Mouse (Mus musculus): ENCODE measurements around the gene Mpst.

Gene Mpst

DNA sequence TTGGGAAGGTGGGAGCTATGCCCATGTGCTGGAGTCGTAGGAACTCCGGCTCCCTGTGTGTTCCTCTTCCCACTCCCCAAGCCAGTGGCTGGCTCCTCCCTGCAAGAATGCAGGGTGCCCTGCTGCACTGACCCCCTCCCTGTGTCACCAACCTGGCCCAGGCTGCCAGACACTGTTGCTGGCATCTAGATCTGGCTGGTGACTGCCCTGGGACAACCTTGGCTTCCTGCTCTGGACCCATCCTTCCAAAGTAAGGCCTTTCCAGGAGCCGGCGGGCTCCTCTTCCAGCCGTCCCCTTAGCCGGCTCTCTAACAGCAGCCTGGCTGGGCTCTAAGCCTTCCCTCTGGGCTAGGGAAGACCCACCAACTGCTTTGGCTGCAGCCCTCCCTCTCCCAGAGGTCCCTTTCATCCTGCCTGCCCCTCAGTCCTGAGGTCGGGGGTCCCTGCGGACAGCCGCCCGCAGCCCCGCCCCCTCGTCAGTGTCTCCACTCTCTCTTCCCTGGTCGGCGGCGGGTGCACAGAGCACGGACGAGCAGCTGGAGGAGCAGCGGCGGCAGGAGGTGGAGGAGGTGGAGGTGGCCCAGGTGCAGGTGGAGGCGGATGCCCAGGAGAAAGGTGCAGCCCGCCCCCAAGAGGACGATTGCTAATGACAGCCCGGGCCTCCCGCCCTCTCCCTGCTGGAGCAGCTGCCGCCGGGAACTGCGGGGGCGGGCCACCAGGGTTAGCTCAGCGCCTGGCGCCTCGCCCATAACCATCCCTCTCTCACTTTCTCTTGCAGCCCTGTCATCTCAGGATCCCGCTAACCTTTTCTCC is 30.4 kb downstream of the Mpst start:
- DNase-seq (ENCODE audit: low spot score in 2 of 2), result peak in 1 of 2 experiments; percentile 63

DNA sequence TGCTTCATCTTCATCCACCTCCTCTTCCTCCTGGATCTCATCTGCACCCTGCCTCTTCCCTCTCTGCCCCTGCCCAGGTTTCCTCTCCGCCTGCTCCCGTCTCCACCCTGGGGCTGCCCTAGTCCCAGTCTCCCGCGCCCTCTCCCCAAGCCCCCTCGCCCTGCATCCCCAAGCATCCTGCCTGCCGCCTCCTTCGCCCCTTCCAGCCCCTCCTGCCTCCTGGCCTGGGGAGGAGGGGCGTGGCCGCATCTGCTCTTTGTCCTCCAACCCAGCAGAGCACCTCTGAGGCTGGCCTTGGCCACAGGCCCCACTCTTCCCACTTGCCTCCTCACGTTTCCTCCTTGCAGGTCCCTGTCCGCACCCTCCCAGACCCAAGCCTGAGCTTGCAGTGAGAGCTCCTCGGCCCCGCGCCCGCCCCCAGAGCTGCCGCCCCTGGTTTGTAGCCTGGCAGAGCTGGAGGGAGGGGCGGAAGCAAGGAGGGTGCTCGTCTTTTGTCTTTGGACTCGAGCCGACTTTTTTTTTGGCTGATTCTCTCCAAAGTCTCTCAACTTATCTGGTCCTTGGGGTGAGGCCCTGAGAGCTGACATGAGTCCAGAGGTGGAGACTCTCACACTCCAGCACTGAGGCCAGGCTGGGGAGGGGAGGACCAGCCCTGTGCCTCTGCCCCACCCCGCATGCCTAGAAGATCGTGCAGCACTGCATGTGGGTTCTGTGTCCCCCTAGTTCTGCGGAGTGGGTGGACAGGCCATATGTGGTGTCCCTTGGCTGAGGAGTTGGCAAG is 31.2 kb downstream of the Mpst start:
- DNase-seq (ENCODE audit: low spot score in 2 of 2), result no peak

DNA sequence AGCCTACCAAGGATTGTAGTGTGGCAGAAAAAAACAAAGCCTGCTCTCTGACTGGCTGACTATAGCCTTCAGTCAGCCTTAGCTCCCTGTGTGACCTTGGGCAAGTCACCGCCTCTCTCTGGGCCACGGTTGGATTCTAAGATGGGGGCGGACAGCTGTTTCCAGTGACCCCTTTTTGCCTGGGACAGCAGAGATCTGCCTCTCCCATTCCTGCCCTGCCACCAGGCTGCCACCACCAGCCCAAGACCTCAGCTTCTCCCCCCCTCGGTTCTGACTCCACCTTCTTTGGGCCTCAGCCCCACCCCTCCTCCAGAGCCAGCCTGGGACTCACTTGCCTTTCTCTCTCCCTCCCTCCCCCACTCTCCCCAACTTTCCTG is 31.8 kb downstream of the Mpst start:
- DNase-seq (ENCODE audit: low spot score in 2 of 2), result no peak

DNA sequence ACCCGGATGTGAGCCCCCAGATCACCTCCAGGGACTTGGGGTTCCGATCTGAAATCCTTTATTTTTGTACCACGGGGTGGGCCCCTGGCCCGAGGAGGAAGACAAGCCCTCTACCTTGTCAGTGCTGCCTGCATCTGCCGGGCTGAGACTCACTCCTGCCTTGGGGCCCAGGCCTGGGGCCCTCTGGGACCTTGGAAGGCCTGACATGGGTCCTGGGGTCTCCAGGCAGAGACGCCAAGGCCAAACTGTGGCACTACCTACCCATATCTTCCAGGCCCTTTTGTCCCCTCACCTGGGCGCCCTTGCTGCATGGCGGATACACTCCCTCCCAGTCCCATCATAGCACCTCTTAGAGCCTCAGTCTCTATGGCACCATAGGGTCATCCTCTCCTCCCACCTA is 32.3 kb downstream of the Mpst start:
- DNase-seq (ENCODE audit: low spot score in 2 of 2), result no peak

DNA sequence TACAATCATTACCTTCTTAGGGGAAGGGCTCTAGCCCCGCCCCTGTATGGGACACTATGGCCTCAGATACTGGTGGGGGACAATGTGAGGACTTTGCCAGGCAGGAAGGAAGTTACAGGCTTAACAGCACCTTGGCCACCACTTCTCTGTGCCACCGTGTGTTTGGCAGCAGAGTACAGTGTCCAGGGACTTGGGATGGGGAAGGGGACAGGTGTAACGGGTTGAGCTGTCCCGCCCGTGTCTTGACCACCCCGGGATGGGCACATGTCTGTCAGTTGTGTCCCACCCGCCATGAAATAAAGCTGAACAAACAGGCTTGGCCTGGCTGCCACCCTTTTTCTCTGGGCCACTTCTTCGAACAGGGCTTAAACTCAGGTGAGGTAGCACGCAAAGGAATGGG is 32.8 kb downstream of the Mpst start:
- DNase-seq (ENCODE audit: low spot score in 2 of 2), result no peak

DNA sequence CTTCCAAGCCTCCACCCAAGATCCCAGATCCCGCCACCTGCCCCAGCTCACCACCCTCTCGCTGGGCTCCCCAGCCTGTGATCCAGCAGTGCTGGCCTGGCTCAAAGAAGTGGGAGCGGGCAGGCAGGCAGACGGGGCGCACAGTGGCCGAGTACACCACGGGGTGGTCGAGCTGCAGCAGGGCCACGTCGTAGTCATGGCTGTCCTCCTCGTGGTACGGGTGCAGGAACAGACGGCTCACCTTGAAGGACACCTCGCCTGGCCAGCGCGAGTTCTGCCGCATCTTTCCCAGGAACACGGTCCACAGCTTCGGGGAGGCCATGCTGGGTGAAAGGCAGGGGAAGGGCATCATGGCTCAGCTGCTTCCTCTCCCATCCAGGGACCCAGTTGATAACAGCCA is 36.0 kb downstream of the Mpst start:
- DNase-seq (ENCODE audit: low spot score in 2 of 2), result no peak

DNA sequence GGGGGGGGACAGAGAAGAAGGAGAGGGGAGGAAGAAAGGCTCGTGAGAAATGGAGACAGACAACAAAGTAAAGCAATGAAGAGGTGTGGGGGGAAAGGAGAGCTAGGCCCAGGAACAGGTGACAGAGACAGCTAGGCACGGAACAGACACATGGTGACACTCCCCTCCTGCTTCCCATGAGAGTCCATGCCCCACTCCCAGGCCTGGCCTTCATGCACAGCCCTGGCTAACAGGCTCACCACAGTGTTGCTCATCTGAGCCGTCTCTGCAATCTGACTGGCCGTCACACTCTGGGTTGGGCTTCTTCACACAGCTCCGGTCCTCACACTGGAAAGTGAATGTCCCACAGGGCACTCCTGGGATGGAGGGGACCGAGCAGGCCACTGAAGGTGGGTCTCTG is 37.6 kb downstream of the Mpst start:
- no peak for DNase-seq (ENCODE audit: low spot score in 2 of 2)

DNA sequence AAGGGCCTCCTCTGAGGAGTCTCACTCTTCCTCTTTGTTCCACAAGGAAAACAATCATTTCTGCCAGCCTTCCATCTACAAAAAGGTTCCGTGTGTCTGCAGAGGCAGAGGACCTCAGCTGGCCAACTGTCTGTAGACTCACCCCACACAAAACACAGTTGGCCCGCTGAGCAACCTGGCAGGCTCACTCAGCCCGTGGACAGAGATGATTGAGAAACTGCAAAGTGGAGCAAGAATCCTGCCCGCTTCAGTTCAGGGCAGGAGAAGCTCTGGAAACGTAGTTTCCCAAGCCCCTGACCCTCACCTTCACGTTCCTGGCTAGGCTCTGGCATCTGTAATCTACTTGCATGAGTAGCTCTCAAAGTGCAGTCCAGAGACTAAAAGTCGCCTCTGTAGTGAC is 40.9 kb downstream of the Mpst start:
- DNase-seq (ENCODE audit: low spot score in 2 of 2), result no peak

DNA sequence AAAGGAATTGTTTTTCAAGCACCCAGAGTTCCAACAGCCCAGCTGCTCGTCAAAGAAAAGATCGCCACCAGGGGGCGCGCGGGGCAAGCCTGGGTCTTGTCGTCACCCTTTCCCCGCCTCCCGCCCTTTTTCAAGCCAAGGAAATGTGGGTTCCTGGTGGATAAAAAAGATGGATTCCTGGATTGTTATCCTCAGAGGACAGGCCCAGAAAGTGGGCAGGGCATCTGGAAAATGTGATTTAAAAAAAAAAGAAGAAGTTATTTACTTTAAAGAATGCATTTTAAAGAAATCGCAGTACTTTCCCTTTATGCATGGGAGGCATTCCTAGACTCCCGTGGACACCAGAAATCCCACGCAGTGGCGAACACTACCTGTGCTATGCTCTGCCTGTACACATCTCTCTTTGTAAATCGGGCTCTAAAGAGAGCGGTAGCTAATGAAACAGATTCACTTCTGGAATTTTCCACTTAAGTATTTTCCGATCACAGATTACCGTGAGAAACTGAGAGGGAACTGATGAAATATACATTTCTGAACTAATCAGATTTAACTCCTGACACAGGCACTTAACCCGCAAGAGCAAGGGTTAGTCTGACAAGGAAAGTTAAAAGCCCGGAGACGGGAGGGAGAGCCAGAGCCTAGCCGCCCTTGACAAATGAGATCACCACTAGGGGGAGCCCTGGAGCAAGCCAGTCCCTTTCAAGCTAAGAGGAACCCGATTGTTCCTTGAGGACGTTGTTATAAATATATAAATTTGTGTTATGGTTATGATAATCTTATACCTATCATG is 41.7 kb downstream of the Mpst start:
- DNase-seq (ENCODE audit: low spot score in 2 of 2), result peak; percentile 96 to 97

DNA sequence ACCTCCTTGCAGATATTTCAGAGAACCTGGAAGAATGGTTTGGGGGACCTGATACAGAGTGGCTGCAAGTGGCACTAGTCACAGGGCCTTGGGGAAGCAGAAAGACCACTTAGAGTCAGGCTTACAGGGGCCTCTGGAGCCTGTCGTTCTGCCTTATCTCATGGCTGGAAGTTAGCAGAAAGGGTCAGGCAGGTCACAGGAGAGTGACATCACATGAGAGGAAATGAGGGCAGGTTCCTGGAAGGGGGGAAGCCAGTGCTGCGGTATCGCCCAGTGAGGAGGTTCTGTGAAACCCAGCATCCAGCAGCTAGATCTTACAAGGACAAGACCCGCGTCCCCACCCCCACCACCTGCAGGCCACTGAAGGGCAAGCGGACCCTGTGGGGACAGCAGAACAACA is 42.9 kb downstream of the Mpst start:
- DNase-seq (ENCODE audit: low spot score in 2 of 2), result no peak

DNA sequence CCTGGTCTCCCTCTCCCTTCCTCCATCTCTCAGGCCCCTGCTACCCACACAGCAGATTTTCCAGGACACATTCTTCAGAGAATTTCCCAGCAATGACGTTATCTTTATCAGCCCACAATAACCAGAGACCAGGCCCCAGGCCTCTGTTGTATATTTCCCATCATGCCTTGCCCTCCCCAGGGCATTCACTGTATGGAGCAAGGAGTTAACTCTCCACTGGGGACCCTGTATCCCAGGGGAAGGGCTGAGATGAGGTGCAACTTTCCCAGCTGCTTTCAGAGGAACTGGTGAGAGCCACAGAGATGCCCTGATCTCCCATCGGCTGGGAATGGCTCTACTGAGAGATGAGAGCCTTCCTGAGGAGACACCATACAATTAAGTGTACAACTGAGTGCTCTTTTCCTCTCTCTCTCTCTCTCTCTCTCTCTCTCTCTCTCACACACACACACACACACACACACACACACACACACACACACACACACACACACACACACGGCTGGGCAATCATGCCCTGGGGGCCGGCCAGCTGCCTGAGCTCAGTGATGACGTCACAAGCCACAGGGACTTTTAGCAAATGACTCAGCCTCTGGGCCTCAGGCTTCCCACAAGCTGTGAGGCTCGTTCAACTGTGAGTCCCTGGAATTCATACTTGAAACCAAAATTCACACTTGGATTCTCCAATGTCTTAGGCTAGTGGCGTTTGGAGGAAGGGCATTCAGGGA is 43.6 kb downstream of the Mpst start:
- DNase-seq (ENCODE audit: low spot score in 2 of 2), result peak in 1 of 2 experiments; percentile 55

DNA sequence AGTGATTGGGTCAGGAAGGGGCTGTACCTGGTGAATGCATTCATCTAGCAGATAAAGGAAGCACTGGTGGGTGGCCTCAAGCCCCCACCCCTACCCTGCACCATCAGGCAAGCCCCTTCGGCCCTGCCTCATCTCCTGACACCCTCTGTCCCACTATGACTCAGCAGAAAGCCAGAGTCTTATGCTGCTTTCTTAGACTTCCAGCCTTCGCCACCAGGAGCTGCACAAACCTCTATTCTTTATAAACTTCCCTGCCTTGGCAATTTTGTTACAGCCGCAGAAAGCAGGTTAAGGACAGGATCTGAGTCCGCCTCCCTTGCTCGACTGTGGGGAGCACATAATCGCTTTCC is 44.2 kb downstream of the Mpst start:
- no peak for DNase-seq (ENCODE audit: low spot score in 2 of 2)

DNA sequence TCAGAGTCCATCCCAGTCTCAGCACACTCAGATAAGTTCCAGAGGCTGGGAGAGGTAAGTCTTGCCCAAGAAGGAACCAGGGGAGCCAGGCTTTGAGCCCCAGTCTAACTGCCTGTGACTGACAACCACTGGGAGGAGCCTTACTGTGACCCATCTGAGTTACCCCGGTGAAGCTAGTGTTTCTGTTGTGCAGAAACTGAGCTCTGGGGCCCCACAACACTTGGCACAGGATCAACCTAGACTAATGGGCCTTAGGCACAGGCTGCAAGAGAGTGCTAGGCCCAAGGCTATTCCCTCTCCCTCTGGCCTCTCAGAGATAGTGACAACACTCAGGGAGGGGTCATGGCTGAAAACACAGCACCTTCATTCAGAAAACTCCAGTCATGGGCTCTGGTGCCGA is 45.0 kb downstream of the Mpst start:
- no peak for DNase-seq (ENCODE audit: low spot score in 2 of 2)

DNA sequence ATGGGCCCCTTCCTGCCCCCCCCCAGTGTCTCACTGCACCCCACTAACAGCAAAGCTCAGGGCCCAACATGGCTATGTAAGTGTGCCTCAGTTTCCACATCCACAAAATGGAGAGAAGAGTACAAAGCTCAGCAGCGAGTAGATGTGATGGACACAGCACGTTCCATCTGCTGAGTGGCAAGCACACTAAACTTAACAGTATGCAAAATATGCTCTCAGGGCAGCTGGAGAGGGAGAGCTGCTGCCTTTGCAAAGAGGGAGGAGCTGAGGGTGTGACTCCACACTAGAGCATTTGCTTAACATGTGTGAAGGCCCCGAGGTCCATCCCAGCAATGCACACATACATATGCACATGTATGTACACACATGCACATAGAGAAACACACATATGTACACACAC is 46.7 kb downstream of the Mpst start:
- DNase-seq (ENCODE audit: low spot score in 2 of 2), result no peak

DNA sequence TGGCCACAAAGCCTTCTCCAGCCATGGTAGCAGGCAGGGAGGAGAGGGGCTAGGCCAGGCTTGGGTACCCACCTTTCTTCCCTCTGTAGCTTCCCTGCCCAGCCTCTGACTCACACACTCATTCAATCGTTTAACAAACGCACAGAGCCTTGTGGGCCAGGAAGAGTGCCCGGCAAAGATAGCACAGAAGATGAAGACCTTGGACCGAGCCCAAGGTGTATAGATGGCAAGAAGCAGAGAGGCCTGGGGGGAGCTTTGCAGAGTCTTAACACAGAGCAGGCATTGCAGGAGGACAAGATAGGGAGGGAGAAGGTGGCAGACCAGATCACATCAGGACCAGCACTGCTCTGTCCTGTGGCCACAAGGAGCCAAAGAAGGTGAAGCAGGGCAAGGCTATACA is 49.0 kb downstream of the Mpst start:
- DNase-seq (ENCODE audit: low spot score in 2 of 2), result no peak

DNA sequence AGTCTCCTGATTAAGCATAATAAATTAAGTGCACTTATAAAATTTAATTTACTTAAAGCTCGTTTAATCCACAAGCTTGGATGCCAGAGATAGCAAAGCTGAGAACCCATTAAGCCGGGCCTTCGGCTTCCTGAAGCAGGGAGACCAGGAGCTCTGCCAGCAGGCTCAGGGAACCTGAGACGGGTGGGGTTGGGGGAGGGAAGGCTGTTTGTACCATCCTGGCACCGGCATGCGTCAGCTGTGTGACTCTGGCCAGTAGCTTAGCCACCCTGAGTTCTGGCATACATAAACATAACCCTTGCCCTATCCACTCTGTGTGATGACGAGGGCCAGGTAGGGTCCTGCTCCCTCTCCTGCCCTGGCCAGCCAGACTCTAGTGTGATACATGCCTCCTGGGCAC is 49.8 kb downstream of the Mpst start:
- no peak for DNase-seq (ENCODE audit: low spot score in 2 of 2)

DNA sequence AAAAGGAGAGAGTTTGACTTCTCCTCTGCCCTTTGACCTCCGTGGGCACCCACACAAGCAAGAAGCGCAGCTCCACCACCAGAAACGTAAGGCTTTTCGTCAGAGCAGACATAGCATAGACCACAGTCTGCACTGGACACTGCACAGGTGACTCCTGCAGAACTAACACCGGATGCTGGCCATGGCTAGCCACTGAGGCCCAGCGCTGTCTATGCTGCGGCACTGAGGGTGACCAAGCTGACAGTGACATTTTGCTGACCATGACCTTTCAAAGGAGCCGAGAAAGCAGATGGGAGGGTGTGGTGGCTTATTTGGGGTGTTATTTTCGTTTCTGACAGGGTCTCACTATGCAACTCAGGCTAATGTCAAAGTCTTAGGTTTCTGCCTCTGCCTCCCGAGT is 51.0 kb downstream of the Mpst start:
- DNase-seq (ENCODE audit: low spot score in 2 of 2), result no peak

DNA sequence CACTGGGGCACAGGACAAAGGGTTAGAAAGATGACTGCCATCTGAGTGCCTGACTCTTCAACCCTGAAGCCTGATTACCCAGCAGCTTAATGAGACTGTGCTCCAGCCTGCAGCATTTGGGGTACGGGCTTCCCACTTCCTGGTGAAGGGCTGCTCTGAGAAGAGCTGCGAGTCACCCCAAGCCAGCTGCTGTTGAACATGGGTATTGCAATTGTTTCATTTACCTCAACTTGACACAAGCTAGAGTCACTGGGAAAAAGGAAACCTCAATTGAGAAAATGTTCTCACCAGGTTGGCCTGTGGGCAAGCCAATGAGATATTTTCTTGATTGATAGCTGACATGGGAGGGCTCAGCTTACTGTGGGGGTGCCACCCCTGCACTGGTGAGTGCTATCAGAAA is 56.8 kb downstream of the Mpst start:
- DNase-seq (ENCODE audit: low spot score in 2 of 2), result no peak
